Mouse (Mus musculus) liver, postnatal 0 days (tissue): Measurements from ENCODE around the gene Gtpbp1.

ENCODE experiments used
- CTCF ChIP-seq: sonication (generic); IDR thresholded peaks from 2 replicates; pipeline ENCODE4 v1.5.1; 2016; ENCODE audit warnings: antibody characterized with exemption, low read depth
- EP300 ChIP-seq: IDR thresholded peaks from 2 replicates; pipeline ENCODE4 v1.6.1; 2016; ENCODE audit warnings: antibody characterized with exemption, low read depth, mild to moderate bottlenecking

DNA sequence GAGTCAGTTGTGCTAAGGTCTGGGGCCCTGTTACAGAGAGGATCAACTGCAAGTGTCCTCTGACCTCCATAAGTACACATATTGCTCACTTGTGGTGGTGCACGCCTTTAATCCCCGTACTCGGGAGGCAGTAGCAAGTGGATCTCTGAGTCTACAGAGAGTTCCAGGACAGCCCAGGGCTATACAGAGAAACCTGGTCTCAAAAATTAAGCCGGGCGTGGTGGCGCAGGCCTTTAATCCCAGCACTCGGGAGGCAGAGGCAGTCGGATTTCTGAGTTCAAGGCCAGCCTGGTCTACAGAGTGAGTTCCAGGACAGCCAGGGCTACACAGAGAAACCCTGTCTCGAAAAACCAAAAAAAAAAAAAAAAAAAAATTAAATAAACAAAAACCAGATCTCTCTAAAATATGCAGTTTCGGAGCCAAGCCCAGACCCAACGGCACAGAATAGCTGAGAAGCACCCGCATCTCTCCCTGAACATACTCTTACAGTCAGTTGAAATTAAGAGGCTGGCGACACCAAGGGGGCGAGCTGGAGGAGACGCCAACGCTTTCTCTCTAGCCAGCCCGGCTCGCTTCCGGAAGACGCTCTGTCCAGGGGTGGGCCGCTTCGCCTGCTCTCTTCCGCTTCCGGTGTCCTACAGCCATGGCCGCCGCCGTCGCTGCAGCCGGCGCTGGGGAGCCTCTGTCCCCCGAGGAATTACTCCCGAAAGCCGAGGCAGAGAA, 20.2 kb upstream of the Gtpbp1 start, which contains the start of gene Tomm22:
- peak; percentile 75 for TF ChIP-seq CTCF
- peak; percentile 56; the same call in 1 of the 2 replicates for TF ChIP-seq EP300
